Mouse (Mus musculus) frontal cortex, postnatal 14 days (tissue): ENCODE measurements around the gene Ceacam1.

Experiments used
- DNase-seq, 2 experiments: peaks; one replicate each; pipeline ENCODE4 v3.0.0; 2022; ENCODE audit warnings: low spot score in 2 of 2

Gene Ceacam1

DNA sequence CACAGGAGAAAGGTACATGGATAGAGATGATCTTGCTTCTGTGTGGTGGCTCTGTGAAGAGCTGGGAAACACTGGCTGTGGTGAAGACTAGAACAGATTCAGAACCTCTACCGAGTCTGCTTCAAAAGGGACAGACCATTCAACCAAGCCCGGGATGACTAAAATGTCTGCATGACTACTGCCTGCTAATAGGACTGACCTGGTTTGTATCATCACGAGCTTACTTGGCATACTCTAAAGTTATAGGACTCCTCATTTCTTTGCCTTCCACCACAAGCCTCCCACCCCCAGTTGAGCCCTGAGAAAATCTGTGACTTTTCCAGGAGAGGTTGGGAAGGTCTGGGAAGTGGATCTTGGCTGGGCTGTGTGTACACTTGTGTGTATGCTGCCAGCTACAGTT is 65.5 kb downstream of the Ceacam1 start:
- no peak for DNase-seq
